Mouse (Mus musculus): Measurements from ENCODE around the gene Mfap2.
A peak's percentile ranks its signal among the peaks of the same experiment; 100 is the strongest.

Mfap2 gene

GRCm38 (mm10) chr4:141030541-141031206 lies 20.5 kb downstream of the Mfap2 start:
- DNase-seq, result no peak

- peak; percentile 77 for DNase-seq
These were observed 21.5 kb downstream of the Mfap2 start for GRCm38 (mm10) chr4:141031733-141032132.

- no peak for DNase-seq
These were observed 23.7 kb downstream of the Mfap2 start for GRCm38 (mm10) chr4:141033606-141034549.

- no peak for DNase-seq
These were observed 30.9 kb downstream of the Mfap2 start for GRCm38 (mm10) chr4:141041117-141041516.

GRCm38 (mm10) chr4:141044816-141045215 lies 34.6 kb downstream of the Mfap2 start:
- peak; percentile 40 for DNase-seq

GRCm38 (mm10) chr4:141048810-141049475 lies 38.7 kb downstream of the Mfap2 start:
- peak; percentile 31 for DNase-seq

- peak; percentile 30 for DNase-seq
These were observed 39.2 kb downstream of the Mfap2 start for GRCm38 (mm10) chr4:141049476-141049835.

GRCm38 (mm10) chr4:141052442-141052841 lies 42.2 kb downstream of the Mfap2 start:
- no peak for DNase-seq

GRCm38 (mm10) chr4:141053138-141053537 lies 42.9 kb downstream of the Mfap2 start:
- DNase-seq, result no peak

- DNase-seq, result peak; percentile 83
These were observed 43.4 kb downstream of the Mfap2 start for GRCm38 (mm10) chr4:141053568-141054161.

GRCm38 (mm10) chr4:141056970-141057369 lies 46.8 kb downstream of the Mfap2 start:
- no peak for DNase-seq

GRCm38 (mm10) chr4:141058835-141059234 lies 48.6 kb downstream of the Mfap2 start:
- no peak for DNase-seq

GRCm38 (mm10) chr4:141059616-141060425 lies 49.6 kb downstream of the Mfap2 start:
- DNase-seq, result no peak

- DNase-seq, result peak; percentile 97
These were observed 50.4 kb downstream of the Mfap2 start, which contains the start of gene Crocc for GRCm38 (mm10) chr4:141060426-141061301. Gene Crocc (minus strand): TSS chr4:141060550.

- DNase-seq, result no peak
These were observed 54.0 kb downstream of the Mfap2 start for GRCm38 (mm10) chr4:141064104-141064659.

GRCm38 (mm10) chr4:141065123-141065522 lies 54.9 kb downstream of the Mfap2 start:
- DNase-seq, result peak; percentile 75

Measured in right cerebral cortex, postnatal 25 days (tissue).